Mouse (Mus musculus) lung, adult 2 months (tissue): ENCODE data around the gene Ccdc163.

Source experiments
- CTCF ChIP-seq: fragments of 200-500 bp; IDR thresholded peaks from 2 replicates; pipeline ENCODE4 v1.5.1; 2011; ENCODE audit warnings: mild to moderate bottlenecking, low read length, control low read depth; ENCODE audit not compliant: insufficient read depth
- POLR2A ChIP-seq: fragments of 200-500 bp; IDR thresholded peaks from 2 replicates; pipeline ENCODE4 v1.6.1; 2011; ENCODE audit warnings: low read depth, mild to moderate bottlenecking, control low read depth, low read length, borderline replicate concordance; ENCODE audit errors: extremely low read depth

DNA sequence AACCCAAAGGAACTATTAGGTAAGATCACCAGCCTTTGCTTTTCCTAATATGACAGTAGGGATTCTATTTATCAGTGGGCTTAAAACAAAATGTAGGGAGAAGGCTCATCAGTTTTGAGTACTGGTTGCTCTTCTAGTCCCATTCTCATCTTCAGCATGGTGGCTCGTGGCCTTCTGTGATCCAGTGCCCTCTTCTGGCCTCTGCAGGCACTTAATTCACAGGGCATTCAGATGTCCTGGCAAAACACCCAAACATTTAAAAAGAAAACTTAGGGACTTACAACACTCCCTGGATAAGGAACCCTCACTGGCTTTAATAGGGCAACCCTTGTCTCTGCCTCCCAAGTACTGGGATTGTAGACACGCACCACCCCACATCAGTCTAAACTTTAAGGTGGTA lies 86.0 kb downstream of the Ccdc163 start:
- TF ChIP-seq POLR2A (no peak), CTCF (no peak)
